Mouse (Mus musculus): ENCODE measurements around the gene Cd5. TPM values are rescaled to one million over a fixed set of nuclear protein-coding genes. Genes with fewer than 3 reads are reported as not detected.

The Cd5 gene
- polyA plus RNA-seq, 1 experiment from 2014 or later = 0.13 TPM

GRCm38 (mm10) chr19:10752646-10753045 lies 13.8 kb upstream of the Cd5 start:
- Histone ChIP-seq H3K36me3 (no peaks in the 10 kb centered on the region), H3K4me3 (replicated peaks) (no peak overlapping the region), H3K27me3 (replicated peaks) (no peaks in the 10 kb centered on the region), H3K4me2 (replicated peaks) (no peak overlapping the region), H3K9me3 (no peaks in the 10 kb centered on the region), H3K27ac (no peak overlapping the region), H3K4me1 (replicated peaks) (no peaks in the 10 kb centered on the region), H3K9ac (no peak overlapping the region)
- ATAC-seq = no peak
- WGBS = 93% methylated on average over 5 of the region's 5 CpGs

GRCm38 (mm10) chr19:10752106-10752505 lies 13.3 kb upstream of the Cd5 start:
- Histone ChIP-seq H3K4me1 (replicated peaks) (no peaks in the 10 kb centered on the region), H3K9me3 (no peaks in the 10 kb centered on the region), H3K27ac (no peak overlapping the region), H3K27me3 (replicated peaks) (no peaks in the 10 kb centered on the region), H3K4me3 (replicated peaks) (no peak overlapping the region), H3K36me3 (no peaks in the 10 kb centered on the region), H3K4me2 (replicated peaks) (no peak overlapping the region), H3K9ac (no peak overlapping the region)
- WGBS = 85% methylated on average over 6 of the region's 6 CpGs
- ATAC-seq = no peak

- Histone ChIP-seq H3K9me3 (no peaks in the 10 kb centered on the region), H3K4me2 (replicated peaks) (no peak overlapping the region), H3K27me3 (replicated peaks) (no peaks in the 10 kb centered on the region), H3K36me3 (no peaks in the 10 kb centered on the region), H3K4me3 (replicated peaks) (no peak overlapping the region), H3K4me1 (replicated peaks) (no peaks in the 10 kb centered on the region), H3K27ac (no peak overlapping the region), H3K9ac (no peak overlapping the region)
- ATAC-seq = no peak
- 82% methylated on average over 1 of the region's 1 CpGs for WGBS
These were observed 12.8 kb upstream of the Cd5 start for GRCm38 (mm10) chr19:10751607-10752006.

- WGBS = 79% methylated on average over 6 of the region's 6 CpGs
- ATAC-seq = no peak
- no peaks in the 10 kb centered on the region for H3K36me3 ChIP-seq
These were observed 11.4 kb upstream of the Cd5 start for GRCm38 (mm10) chr19:10750161-10750560.

GRCm38 (mm10) chr19:10749295-10749694 lies 10.5 kb upstream of the Cd5 start:
- Histone ChIP-seq H3K4me2 (replicated peaks) (no peak overlapping the region), H3K4me3 (replicated peaks) (no peak overlapping the region), H3K27ac (no peak overlapping the region), H3K36me3 (no peaks in the 10 kb centered on the region), H3K4me1 (replicated peaks) (no peaks in the 10 kb centered on the region), H3K9ac (no peak overlapping the region), H3K27me3 (replicated peaks) (no peaks in the 10 kb centered on the region), H3K9me3 (no peaks in the 10 kb centered on the region)
- 82% methylated on average over 6 of the region's 6 CpGs for WGBS
- ATAC-seq = no peak

More at GRCm38 (mm10) chr19:10750161-10750560, 11.4 kb upstream of the Cd5 start:
- Histone ChIP-seq H3K4me3 (replicated peaks) (no peak overlapping the region), H3K27ac (no peak overlapping the region), H3K4me2 (replicated peaks) (no peak overlapping the region), H3K9ac (no peak overlapping the region), H3K27me3 (replicated peaks) (no peaks in the 10 kb centered on the region), H3K9me3 (no peaks in the 10 kb centered on the region), H3K4me1 (replicated peaks) (no peaks in the 10 kb centered on the region)

GRCm38 (mm10) chr19:10748401-10749102 lies 9.8 kb upstream of the Cd5 start:
- H3K27ac ChIP-seq = no peak overlapping the region
- no peak for ATAC-seq
- H3K27me3 ChIP-seq (replicated peaks) = no peaks in the 10 kb centered on the region
- H3K9me3 ChIP-seq = no peaks in the 10 kb centered on the region
- H3K4me3 ChIP-seq (replicated peaks) = no peak overlapping the region
- H3K4me1 ChIP-seq (replicated peaks) = no peaks in the 10 kb centered on the region
- H3K4me2 ChIP-seq (replicated peaks) = no peak overlapping the region
- H3K36me3 ChIP-seq = no peaks in the 10 kb centered on the region
- no peak overlapping the region for H3K9ac ChIP-seq
- 67% methylated on average over 11 of the region's 11 CpGs for WGBS

- WGBS = 64% methylated on average over 6 of the region's 6 CpGs
- no peaks in the 10 kb centered on the region for H3K9me3 ChIP-seq
- H3K4me3 ChIP-seq (replicated peaks) = no peak overlapping the region
- H3K9ac ChIP-seq = no peak overlapping the region
- no peak overlapping the region for H3K27ac ChIP-seq
- no peak overlapping the region for H3K4me2 ChIP-seq (replicated peaks)
- no peaks in the 10 kb centered on the region for H3K27me3 ChIP-seq (replicated peaks)
- ATAC-seq = no peak
- no peaks in the 10 kb centered on the region for H3K4me1 ChIP-seq (replicated peaks)
- no peaks in the 10 kb centered on the region for H3K36me3 ChIP-seq
These were observed 8.9 kb upstream of the Cd5 start for GRCm38 (mm10) chr19:10747718-10748117.

GRCm38 (mm10) chr19:10747182-10747581 lies 8.4 kb upstream of the Cd5 start:
- ATAC-seq = no peak
- H3K36me3 ChIP-seq = no peaks in the 10 kb centered on the region

GRCm38 (mm10) chr19:10742565-10742964 lies 3.8 kb upstream of the Cd5 start:
- Histone ChIP-seq H3K4me2 (replicated peaks) (no peak overlapping the region), H3K36me3 (no peaks in the 10 kb centered on the region), H3K4me3 (replicated peaks) (no peak overlapping the region), H3K27ac (no peak overlapping the region), H3K27me3 (replicated peaks) (no peaks in the 10 kb centered on the region), H3K4me1 (replicated peaks) (no peaks in the 10 kb centered on the region), H3K9ac (no peak overlapping the region), H3K9me3 (no peaks in the 10 kb centered on the region)
- WGBS = 70% methylated on average over 3 of the region's 3 CpGs
- no peak for ATAC-seq

More at GRCm38 (mm10) chr19:10747182-10747581, 8.4 kb upstream of the Cd5 start:
- H3K4me3 ChIP-seq (replicated peaks) = no peak overlapping the region
- H3K27ac ChIP-seq = no peak overlapping the region
- H3K4me1 ChIP-seq (replicated peaks) = no peaks in the 10 kb centered on the region
- 72% methylated on average over 7 of the region's 7 CpGs for WGBS
- no peak overlapping the region for H3K4me2 ChIP-seq (replicated peaks)
- no peak overlapping the region for H3K9ac ChIP-seq
- no peaks in the 10 kb centered on the region for H3K27me3 ChIP-seq (replicated peaks)
- no peaks in the 10 kb centered on the region for H3K9me3 ChIP-seq

GRCm38 (mm10) chr19:10742145-10742544 lies 3.3 kb upstream of the Cd5 start:
- WGBS = 82% methylated on average over 6 of the region's 6 CpGs
- no peak overlapping the region for H3K4me3 ChIP-seq (replicated peaks)
- no peaks in the 10 kb centered on the region for H3K9me3 ChIP-seq
- H3K4me1 ChIP-seq (replicated peaks) = no peaks in the 10 kb centered on the region
- no peak for ATAC-seq
- no peak overlapping the region for H3K27ac ChIP-seq
- H3K27me3 ChIP-seq (replicated peaks) = no peaks in the 10 kb centered on the region
- H3K36me3 ChIP-seq = no peaks in the 10 kb centered on the region
- H3K4me2 ChIP-seq (replicated peaks) = no peak overlapping the region
- H3K9ac ChIP-seq = no peak overlapping the region

GRCm38 (mm10) chr19:10740641-10741440 lies 2.0 kb upstream of the Cd5 start:
- WGBS = 30% methylated on average over 11 of the region's 11 CpGs
- Histone ChIP-seq H3K4me2 (replicated peaks) (no peak overlapping the region), H3K4me1 (replicated peaks) (no peaks in the 10 kb centered on the region), H3K27me3 (replicated peaks) (no peaks in the 10 kb centered on the region), H3K9ac (no peak overlapping the region), H3K27ac (no peak overlapping the region), H3K4me3 (replicated peaks) (no peak overlapping the region), H3K36me3 (no peaks in the 10 kb centered on the region), H3K9me3 (no peaks in the 10 kb centered on the region)
- no peak for ATAC-seq

GRCm38 (mm10) chr19:10739916-10740315 lies 1.1 kb upstream of the Cd5 start:
- no peak overlapping the region for H3K27ac ChIP-seq
- 97% methylated on average over 4 of the region's 4 CpGs for WGBS

GRCm38 (mm10) chr19:10738038-10738437 lies 764 bp downstream of the Cd5 start:
- WGBS = 87% methylated on average over 6 of the region's 6 CpGs
- Histone ChIP-seq H3K4me1 (replicated peaks) (no peaks in the 10 kb centered on the region), H3K27ac (no peak overlapping the region), H3K36me3 (no peaks in the 10 kb centered on the region), H3K9ac (no peak overlapping the region), H3K27me3 (replicated peaks) (no peaks in the 10 kb centered on the region), H3K4me2 (replicated peaks) (no peak overlapping the region), H3K9me3 (no peaks in the 10 kb centered on the region), H3K4me3 (replicated peaks) (no peak overlapping the region)
- no peak for ATAC-seq

More at GRCm38 (mm10) chr19:10739916-10740315, 1.1 kb upstream of the Cd5 start:
- no peak for ATAC-seq
- H3K4me2 ChIP-seq (replicated peaks) = no peak overlapping the region
- H3K36me3 ChIP-seq = no peaks in the 10 kb centered on the region
- H3K4me3 ChIP-seq (replicated peaks) = no peak overlapping the region
- H3K4me1 ChIP-seq (replicated peaks) = no peaks in the 10 kb centered on the region
- no peak overlapping the region for H3K9ac ChIP-seq
- no peaks in the 10 kb centered on the region for H3K9me3 ChIP-seq
- no peaks in the 10 kb centered on the region for H3K27me3 ChIP-seq (replicated peaks)

All from intestine, embryonic 15.5 days (tissue).